Mouse (Mus musculus): ENCODE results near the gene Apaf1. TPM values are rescaled to one million over a fixed set of nuclear protein-coding genes. Genes with fewer than 3 reads are reported as not detected.

The Apaf1 gene
- polyA plus RNA-seq, 1 experiment from 2014 or later, result 22.1 TPM

DNA sequence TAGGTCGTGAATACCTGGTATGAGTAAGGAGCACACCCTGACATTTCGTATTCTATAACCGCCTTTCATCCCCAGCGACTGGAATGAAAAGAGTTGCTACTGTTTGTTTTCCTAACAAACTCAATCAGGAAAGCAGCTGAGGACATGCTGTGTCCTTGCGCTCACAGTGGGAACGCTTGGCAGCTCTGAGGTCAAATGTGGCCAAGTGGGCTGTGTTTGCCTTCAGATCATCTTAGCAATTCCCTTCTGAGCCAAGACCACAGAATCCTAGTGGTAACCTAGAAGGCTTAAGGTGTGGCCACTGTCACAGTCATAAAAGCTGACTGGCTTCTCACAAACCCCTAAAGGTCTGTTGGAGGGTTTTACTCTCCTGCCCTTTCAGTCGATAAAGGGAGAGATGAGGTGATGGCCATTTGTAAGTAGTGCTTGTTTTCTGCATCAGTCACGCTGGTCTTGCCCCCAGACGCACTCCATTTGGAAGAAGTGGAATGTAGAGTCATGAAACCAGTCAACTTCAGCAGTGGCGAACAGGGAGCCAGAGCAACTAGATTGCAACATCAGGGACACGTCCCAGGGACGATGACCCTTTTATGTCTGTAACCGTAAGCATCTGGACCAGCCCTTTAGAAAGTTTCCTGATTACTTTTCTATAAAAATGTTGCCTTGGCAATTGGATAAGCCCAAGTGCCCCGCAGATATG lies 140.4 kb downstream of the Apaf1 start:
- no peaks in the 10 kb centered on the region for H3K36me3 ChIP-seq
- no peak overlapping the region for H3K4me2 ChIP-seq (replicated peaks)
- ATAC-seq (ENCODE audit: insufficient number of reproducible peaks, low FRiP score, low TSS enrichment, low read depth), result no peak
- no peak overlapping the region for H3K4me3 ChIP-seq (replicated peaks)
- H3K4me1 ChIP-seq, result no peaks in the 10 kb centered on the region
- H3K9me3 ChIP-seq (replicated peaks), result no peaks in the 10 kb centered on the region
- H3K9ac ChIP-seq, result no peak overlapping the region
- H3K27me3 ChIP-seq, result no peaks in the 10 kb centered on the region
- 77% methylated on average over 14 of the region's 14 CpGs for WGBS
- no peak overlapping the region for H3K27ac ChIP-seq (replicated peaks)

DNA sequence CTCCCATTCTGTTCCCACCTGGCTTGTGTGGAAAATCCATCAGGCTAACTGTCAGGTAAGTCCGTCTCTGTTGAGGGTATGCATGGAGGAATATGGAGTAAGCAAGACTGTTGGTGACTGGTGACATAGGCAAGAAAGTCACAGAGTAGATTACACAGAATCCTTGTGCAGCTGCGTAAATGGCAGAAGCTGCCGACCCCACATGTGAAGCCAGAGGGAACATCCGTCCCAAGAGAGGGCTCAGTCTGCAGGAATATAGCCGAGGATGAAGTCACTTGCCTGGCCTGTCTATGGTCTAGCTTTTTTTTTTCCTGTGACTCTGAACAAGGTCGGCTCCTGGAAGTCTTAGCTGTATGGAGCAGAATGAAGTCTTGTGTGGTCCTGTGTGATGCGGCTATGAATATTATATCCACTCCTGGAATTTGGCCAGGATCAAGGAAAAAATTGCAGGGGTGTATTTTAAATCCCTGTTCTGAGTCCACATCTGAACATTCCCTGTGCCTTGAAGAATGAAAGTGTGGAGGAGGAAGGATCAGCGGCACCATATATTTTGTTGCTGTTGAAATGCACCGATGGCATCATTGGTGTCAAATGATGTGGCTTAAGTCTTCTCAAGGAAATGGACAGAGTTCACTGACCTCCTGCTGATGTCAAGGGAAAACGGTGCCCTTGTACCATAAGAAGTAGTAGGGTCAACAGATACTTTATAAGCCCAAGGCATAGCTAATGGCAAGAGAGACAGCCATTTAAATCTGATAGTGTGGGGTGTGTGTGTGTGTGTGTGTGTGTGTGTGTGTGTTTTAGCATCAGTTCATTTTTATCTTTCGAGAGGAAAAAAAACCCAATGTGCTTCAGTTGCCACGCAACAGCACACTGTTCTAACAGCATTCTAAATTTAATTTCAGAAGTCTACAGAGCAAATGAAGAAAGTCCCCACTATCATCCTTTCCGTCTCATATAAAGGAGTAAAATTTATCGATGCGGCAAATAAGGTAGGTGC lies 141.7 kb downstream of the Apaf1 start:
- no peak overlapping the region for H3K27ac ChIP-seq (replicated peaks)
- no peak for ATAC-seq (ENCODE audit: insufficient number of reproducible peaks, low FRiP score, low TSS enrichment, low read depth)
- no peak overlapping the region for H3K4me2 ChIP-seq (replicated peaks)
- no peak overlapping the region for H3K4me3 ChIP-seq (replicated peaks)
- WGBS, result 74% methylated on average over 15 of the region's 15 CpGs
- no peak overlapping the region for H3K9ac ChIP-seq
- no peaks in the 10 kb centered on the region for H3K36me3 ChIP-seq
- no peaks in the 10 kb centered on the region for H3K27me3 ChIP-seq
- H3K4me1 ChIP-seq, result no peaks in the 10 kb centered on the region
- no peaks in the 10 kb centered on the region for H3K9me3 ChIP-seq (replicated peaks)

Other genes starting within 250 kb of the Apaf1 start
- 70.4 and 75.4 TPM in 2 replicates for gene Ikbip, start 170 bp upstream of the Apaf1 start, polyA plus RNA-seq (2015; fragmentation: Nextera tagmentation; extraction: Ambion mirVana)
- gene Slc25a3, start 41.3 kb upstream of the Apaf1 start, polyA plus RNA-seq (2015; fragmentation: Nextera tagmentation; extraction: Ambion mirVana), result 417 and 423 TPM in 2 replicates
- 198 and 203 TPM in 2 replicates for gene Tmpo, start 98.5 kb upstream of the Apaf1 start, polyA plus RNA-seq (2015; fragmentation: Nextera tagmentation; extraction: Ambion mirVana)